Mouse (Mus musculus) kidney, postnatal 0 days (tissue): ENCODE data around the gene Vmn2r60. TPM values are rescaled to one million over a fixed set of nuclear protein-coding genes. Genes with fewer than 3 reads are reported as not detected.
"Not testable (repeated sequence)": the region's sequence is repeated elsewhere in the genome, so short reads cannot be mapped to it uniquely, and the experiment has no call there.

Experiments
- ATAC-seq: fragments of 200-750 bp; cut with Nextera tagmentation; replicated peaks from 2 replicates; pipeline ENCODE4 v1.8.0; 2017; ENCODE audit warnings: low read depth, moderate number of reproducible peaks, moderate TSS enrichment, moderate library complexity; ENCODE audit not compliant: low FRiP score
- DNase-seq: peaks from one replicate; pipeline ENCODE4 v3.0.0-alpha.2; 2016; ENCODE audit warnings: low spot score
- H3K27ac ChIP-seq: fragments of 300-500 bp; sonication (generic); 2 replicates; pipeline ENCODE4 v1.5.1; 2014; ENCODE audit warnings: mild to moderate bottlenecking
- H3K27me3 ChIP-seq: fragments of 300-500 bp; sonication (generic); 2 replicates; pipeline ENCODE4 v1.6.1; 2014; ENCODE audit warnings: low read length, mixed read lengths; ENCODE audit not compliant: insufficient read depth
- H3K36me3 ChIP-seq: fragments of 300-500 bp; sonication (generic); 2 replicates; pipeline ENCODE4 v1.6.1; 2014; ENCODE audit warnings: low read length, mixed read lengths; ENCODE audit not compliant: insufficient read depth
- H3K4me1 ChIP-seq: fragments of 300-500 bp; sonication (generic); replicated peaks from 2 replicates; pipeline ENCODE4 v1.6.1; 2014; ENCODE audit warnings: antibody characterized with exemption, low read length, mixed read lengths; ENCODE audit not compliant: insufficient read depth
- H3K4me2 ChIP-seq: fragments of 300-500 bp; sonication (generic); 2 replicates; pipeline ENCODE4 v1.6.1; 2014; ENCODE audit warnings: mild to moderate bottlenecking, low read length, moderate library complexity, mixed read lengths
- H3K4me3 ChIP-seq: fragments of 300-500 bp; sonication (generic); replicated peaks from 2 replicates; pipeline ENCODE4 v1.5.1; 2014; ENCODE audit warnings: low read depth, low read length
- H3K9ac ChIP-seq: fragments of 300-500 bp; sonication (generic); 2 replicates; pipeline ENCODE4 v1.6.1; 2014; ENCODE audit warnings: low read depth, low read length
- H3K9me3 ChIP-seq: fragments of 300-500 bp; sonication (generic); replicated peaks from 2 replicates; pipeline ENCODE4 v1.6.1; 2016; ENCODE audit warnings: low read length, inconsistent platforms, mixed read lengths
- CTCF ChIP-seq: IDR thresholded peaks from 2 replicates; pipeline ENCODE4 v1.5.1; 2016; ENCODE audit warnings: antibody characterized with exemption, low read depth, mild to moderate bottlenecking, moderate library complexity
- WGBS: fragments of 180-500 bp; shearing (Covaris S2); extraction: QIAGEN DNeasy Blood & Tissue Kit; methylation state at CpG from one replicate; pipeline ENCODE4 v1.1.7; 2014; 5-methylcytosine and 5-hydroxymethylcytosine counted together
- polyA plus RNA-seq: library from polyadenylated mRNA; unstranded; fragments of >200 nt; fragmentation: Nextera tagmentation; extraction: Ambion mirVana; gene quantifications from 2 replicates; pipeline ENCODE4 v1.2.1, GENCODE M21; 2015

Gene Vmn2r60
- polyA plus RNA-seq = not detected in 2 replicates

- ATAC-seq = no peak
- WGBS = 76% methylated on average over 2 of the region's 2 CpGs
Measured at GRCm38 (mm10) chr7:42107470-42107869, at the start of gene Vmn2r60. Vmn2r60 (plus strand) TSS chr7:42107770.

GRCm38 (mm10) chr7:42058923-42059322, 48.6 kb upstream of the Vmn2r60 start, which contains the start of gene Vmn2r59:
Vmn2r59 (minus strand) TSS chr7:42059023.
- no peak for TF ChIP-seq CTCF
- no peak for ATAC-seq
- H3K4me3 ChIP-seq = no peak within 1 kb of the TSS

More at GRCm38 (mm10) chr7:42107470-42107869, at the start of gene Vmn2r60:
- DNase-seq = no peak
- Histone ChIP-seq H3K27me3 (no peaks in the 10 kb centered on the region), H3K27ac (no peak within 1 kb of the TSS), H3K9ac (no peak within 1 kb of the TSS), H3K4me2 (no peak within 1 kb of the TSS), H3K4me1 (no peaks in the 10 kb centered on the region), H3K4me3 (no peak within 1 kb of the TSS), H3K9me3 (no peaks in the 10 kb centered on the region; the same call in none of the 2 replicates), H3K36me3 (no peaks in the 10 kb centered on the region)
- TF ChIP-seq CTCF = no peak

GRCm38 (mm10) chr7:42107061-42107460, 509 bp upstream of the Vmn2r60 start:
- ATAC-seq, H3K36me3 ChIP-seq, H3K9me3 ChIP-seq, H3K9ac ChIP-seq, H3K4me3 ChIP-seq, DNase-seq, H3K4me2 ChIP-seq, H3K27me3 ChIP-seq, H3K4me1 ChIP-seq, H3K27ac ChIP-seq: not testable (repeated sequence)
- 74% methylated on average over 11 of the region's 14 CpGs for WGBS

More at GRCm38 (mm10) chr7:42058923-42059322, 48.6 kb upstream of the Vmn2r60 start, which contains the start of gene Vmn2r59:
- Histone ChIP-seq H3K4me1 (no peaks in the 10 kb centered on the region), H3K4me2 (no peak within 1 kb of the TSS), H3K9me3 (no peaks in the 10 kb centered on the region), H3K27me3 (no peaks in the 10 kb centered on the region), H3K9ac (no peak within 1 kb of the TSS), H3K36me3 (no peaks in the 10 kb centered on the region), H3K27ac (no peak within 1 kb of the TSS)
- no peak for DNase-seq

Other genes starting within 250 kb of the Vmn2r60 start
- gene Vmn2r58, start 235.1 kb upstream of the Vmn2r60 start, polyA plus RNA-seq = not detected in 2 replicates
- not detected in 2 replicates for gene Vmn2r59, start 48.7 kb upstream of the Vmn2r60 start, polyA plus RNA-seq
- gene Vmn2r61, start 152.3 kb downstream of the Vmn2r60 start, polyA plus RNA-seq = not detected in 2 replicates